Mouse (Mus musculus) fat pad, adult 2 months (tissue): ENCODE measurements around the gene Hist1h2ak.
"Not testable (repeated sequence)": the region's sequence is repeated elsewhere in the genome, so short reads cannot be mapped to it uniquely, and the experiment has no call there.

Experiments used
- DNase-seq: peaks from one replicate; pipeline ENCODE4 v3.0.0-alpha.2; 2011; ENCODE audit warnings: low read depth, low spot score; ENCODE audit errors: extremely low read depth

Hist1h2ak gene

GRCm38 (mm10) chr13:21778814-21779766, 25.5 kb upstream of the Hist1h2ak start:
- DNase-seq: no peak

GRCm38 (mm10) chr13:21755707-21756106, 2.1 kb upstream of the Hist1h2ak start:
- DNase-seq: no peak

GRCm38 (mm10) chr13:21754294-21755001, 821 bp upstream of the Hist1h2ak start:
- DNase-seq: not testable (repeated sequence)

GRCm38 (mm10) chr13:21753051-21753523, 540 bp downstream of the Hist1h2ak start:
- DNase-seq: no peak

GRCm38 (mm10) chr13:21752356-21752755, 1.3 kb downstream of the Hist1h2ak start:
- no peak for DNase-seq

GRCm38 (mm10) chr13:21751827-21752226, 1.8 kb downstream of the Hist1h2ak start:
- no peak for DNase-seq

- no peak for DNase-seq
Observed at GRCm38 (mm10) chr13:21751417-21751816, 2.2 kb downstream of the Hist1h2ak start.

GRCm38 (mm10) chr13:21750159-21751017, 3.2 kb downstream of the Hist1h2ak start, which contains the start of gene Hist1h4k:
Gene Hist1h4k (minus strand): TSS chr13:21750505.
- DNase-seq: not testable (repeated sequence)

GRCm38 (mm10) chr13:21749387-21750158, 4.1 kb downstream of the Hist1h2ak start:
- DNase-seq: no peak

- no peak for DNase-seq
Observed at GRCm38 (mm10) chr13:21745006-21745405, 8.6 kb downstream of the Hist1h2ak start.

GRCm38 (mm10) chr13:21734906-21735767, 18.5 kb downstream of the Hist1h2ak start, which contains the start of gene Hist1h4j:
Gene Hist1h4j (plus strand): TSS chr13:21735064.
- DNase-seq: not testable (repeated sequence)

GRCm38 (mm10) chr13:21734010-21734905, 19.4 kb downstream of the Hist1h2ak start:
- DNase-seq: no peak

- no peak for DNase-seq
Observed at GRCm38 (mm10) chr13:21733466-21733865, 20.2 kb downstream of the Hist1h2ak start.

- DNase-seq: no peak
Observed at GRCm38 (mm10) chr13:21729544-21729943, 24.1 kb downstream of the Hist1h2ak start.

GRCm38 (mm10) chr13:21727948-21728572, 25.6 kb downstream of the Hist1h2ak start:
- DNase-seq: no peak

GRCm38 (mm10) chr13:21722993-21723836, 30.4 kb downstream of the Hist1h2ak start:
- no peak for DNase-seq
